Mouse (Mus musculus) ovary, adult 18-20 months (tissue): ENCODE results near the gene Fgf4.

Experiments
- DNase-seq: peaks from one replicate; pipeline ENCODE4 v3.0.0; 2022; ENCODE audit warnings: low spot score, mixed read lengths

Fgf4 gene

DNA sequence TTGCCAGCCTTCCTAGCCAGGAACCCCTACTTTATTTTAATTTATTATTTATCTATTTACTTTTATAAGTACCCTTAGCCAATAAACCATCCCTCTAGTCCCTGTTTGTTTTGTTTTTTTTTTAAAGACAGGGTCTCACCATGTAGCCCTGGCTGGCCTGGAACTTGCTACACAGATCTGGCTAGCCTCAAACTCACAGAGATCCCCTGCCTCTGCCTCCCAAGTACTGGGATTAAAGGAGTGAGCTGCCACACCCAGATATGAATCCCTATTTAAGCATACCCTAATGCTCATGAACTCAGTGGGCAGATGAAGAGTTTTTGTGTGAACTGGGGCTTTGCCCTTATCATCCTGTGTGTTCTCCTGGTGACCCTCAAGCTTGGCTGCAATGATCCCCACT is at the start of gene Fgf4:
Fgf4 (plus strand) TSS at position 301 of the 400 bp plus-strand sequence.
- no peak for DNase-seq

DNA sequence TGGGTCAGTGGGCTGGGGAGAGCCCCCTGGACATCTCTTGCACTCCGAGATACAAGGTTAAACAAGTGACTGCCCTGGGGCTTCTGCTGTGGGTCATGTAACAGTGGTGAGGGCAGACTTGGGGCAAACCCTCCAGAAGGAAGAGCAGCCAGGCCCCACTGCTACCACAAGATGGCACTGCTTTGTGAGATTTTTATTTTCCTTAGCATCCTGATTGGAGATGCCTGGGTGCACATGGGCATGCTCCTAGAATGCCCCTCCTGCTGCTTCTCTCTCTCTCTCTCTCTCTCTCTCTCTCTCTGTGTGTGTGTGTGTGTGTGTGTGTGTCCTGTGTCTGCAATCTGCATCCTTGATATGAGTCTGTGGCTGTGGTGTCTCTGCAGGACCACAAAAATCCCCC is 48.7 kb upstream of the Fgf4 start:
- no peak for DNase-seq

DNA sequence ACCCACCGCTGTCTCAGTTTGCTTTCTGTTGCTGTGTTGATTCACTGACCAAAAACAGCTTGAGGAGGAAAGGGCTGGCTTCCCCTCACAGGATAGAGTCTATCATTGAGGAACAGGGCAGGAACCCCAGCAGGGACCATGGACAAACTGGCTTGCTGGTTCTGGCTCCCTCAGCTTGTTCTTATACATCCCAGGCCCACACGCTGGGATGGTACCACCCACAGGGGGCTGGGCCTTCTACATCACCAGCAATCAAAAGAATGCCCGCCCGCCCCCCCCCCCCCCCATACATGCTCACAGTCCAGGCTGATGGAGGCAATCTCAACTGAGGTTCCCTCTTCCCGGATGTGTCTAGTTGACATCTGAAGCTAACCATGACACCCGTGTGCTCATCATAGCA is 40.1 kb upstream of the Fgf4 start:
- DNase-seq, result no peak

GRCm38 (mm10) chr7:144807976-144808577 is 39.1 kb upstream of the Fgf4 start:
- no peak for DNase-seq

GRCm38 (mm10) chr7:144811521-144811920 is 35.6 kb upstream of the Fgf4 start:
- DNase-seq, result no peak

- DNase-seq, result no peak
Measured at GRCm38 (mm10) chr7:144821901-144822300, 25.3 kb upstream of the Fgf4 start.

DNA sequence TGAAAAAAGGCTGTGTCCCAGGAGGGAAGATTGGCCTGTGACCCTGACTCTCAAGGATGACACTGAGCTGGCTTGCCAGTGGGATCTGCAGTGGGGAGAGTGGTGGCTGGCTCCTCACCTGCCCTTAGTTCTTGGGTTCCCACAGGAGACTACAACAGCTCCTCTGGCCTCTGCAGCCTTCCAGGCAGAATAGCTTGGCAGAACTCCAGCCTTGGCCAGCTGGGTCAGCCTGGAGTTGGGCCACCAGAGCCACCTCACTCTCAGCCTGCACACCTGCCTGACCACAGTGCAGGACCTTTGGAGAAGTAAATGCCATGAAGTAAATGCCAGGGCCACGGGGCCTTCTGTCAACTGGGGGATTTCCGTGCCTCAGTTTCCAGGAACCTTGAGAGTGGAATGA is 23.2 kb upstream of the Fgf4 start:
- DNase-seq, result no peak

DNA sequence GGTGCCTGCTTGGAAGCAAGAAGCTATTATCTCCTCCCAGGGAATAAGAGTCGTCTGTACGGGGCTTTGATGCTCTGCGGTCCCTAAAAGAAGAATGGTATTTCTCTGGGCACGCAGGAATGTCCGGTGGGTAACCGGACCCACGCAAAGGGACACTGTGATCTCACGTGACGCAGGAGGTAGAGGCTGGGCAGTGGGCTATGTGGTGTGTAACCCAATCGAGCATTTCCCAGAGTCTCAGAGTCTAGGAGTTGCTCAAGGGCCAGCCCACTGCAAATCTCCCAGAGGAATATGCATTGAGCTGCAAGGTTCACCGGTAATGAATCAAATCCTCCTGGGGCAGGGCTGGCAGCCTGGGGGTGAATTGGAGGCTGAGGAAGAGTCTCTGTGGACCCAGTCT is 18.8 kb upstream of the Fgf4 start:
- no peak for DNase-seq

GRCm38 (mm10) chr7:144837891-144838488 is 9.2 kb upstream of the Fgf4 start, which contains the start of gene Fgf3:
Fgf3 (plus strand) TSS chr7:144838083.
- DNase-seq, result no peak

DNA sequence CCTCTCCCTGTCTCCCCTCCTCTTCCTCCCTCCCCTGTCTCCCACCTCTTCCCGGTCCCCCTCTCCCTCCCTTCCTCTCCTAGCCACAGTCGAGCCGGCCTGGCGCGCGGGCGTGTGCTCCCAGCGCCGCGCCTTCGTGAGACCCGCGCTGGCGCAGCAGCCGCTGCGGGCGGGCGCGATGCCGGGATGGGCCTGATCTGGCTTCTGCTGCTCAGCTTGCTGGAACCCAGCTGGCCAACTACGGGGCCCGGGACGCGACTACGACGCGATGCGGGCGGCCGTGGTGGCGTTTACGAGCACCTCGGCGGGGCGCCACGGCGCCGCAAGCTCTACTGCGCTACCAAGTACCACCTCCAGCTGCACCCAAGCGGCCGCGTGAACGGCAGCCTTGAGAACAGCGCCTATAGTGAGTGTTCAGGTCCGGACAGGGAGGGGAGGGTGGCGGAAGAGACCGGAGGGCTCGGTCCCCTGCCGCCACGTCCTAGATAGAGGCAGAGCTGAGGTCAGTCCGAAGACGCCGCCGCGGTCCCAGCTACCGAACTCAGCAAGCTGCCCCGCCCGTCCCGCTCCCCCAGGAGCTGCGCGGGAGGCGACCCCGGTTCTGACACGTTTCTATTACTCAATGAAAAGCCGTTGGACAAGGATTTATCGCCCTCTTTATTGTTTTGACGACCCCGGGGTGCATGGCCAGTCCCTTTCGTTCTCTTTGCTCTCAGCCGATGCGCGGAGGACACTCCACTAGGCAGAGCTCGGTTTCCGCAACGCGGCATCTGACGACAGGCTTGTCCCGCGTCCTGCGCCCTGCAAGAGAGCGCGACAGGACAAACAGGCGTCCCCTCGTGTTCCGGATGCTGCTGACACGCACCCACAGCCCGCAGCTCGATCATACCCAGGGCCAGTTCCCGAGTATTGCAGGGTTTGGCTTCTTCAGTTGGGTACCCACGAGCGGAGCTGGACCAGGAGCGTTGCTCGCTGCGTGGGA is 8.4 kb upstream of the Fgf4 start:
- no peak for DNase-seq

DNA sequence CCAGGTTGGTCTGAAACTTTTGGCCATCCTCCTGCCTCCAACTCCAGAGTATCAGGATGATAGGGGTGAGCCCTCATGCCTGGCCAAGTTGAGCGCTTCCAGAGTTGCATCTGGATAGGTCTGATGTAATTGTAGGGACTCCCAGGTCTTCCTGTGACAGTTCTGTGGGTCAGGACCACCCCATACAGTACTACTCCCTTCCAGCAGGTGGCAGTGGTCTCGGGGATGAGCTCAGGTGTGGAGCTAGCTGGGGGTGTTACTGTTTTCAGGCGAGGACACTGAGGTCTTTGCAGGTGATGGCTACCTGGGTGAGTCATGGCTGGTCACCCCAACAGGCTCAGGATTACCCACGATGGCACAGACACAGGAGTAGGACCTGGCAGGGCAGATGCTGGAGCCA is 1.0 kb upstream of the Fgf4 start:
- DNase-seq, result no peak

GRCm38 (mm10) chr7:144851321-144851720 is 4.2 kb downstream of the Fgf4 start:
- DNase-seq, result no peak

DNA sequence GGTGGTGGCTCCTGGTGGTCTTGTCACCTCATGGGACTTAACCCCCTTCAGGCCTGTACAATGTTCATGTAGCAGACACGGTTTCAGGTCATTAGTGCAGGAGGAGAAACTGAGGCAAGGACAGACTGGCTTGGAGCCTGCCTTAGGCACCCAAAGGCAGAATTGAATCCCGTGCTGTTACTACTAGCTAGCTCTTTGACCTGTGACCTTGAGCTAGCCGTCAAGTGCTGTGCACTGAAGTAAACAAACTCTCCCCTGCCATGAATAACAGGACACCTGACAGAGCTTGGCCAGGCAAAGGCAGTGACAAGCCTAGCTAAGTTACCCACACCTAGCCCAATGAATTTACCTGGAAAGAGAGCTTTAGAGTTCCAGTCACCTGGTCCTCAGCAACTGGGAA is 7.8 kb downstream of the Fgf4 start:
- DNase-seq, result no peak

DNA sequence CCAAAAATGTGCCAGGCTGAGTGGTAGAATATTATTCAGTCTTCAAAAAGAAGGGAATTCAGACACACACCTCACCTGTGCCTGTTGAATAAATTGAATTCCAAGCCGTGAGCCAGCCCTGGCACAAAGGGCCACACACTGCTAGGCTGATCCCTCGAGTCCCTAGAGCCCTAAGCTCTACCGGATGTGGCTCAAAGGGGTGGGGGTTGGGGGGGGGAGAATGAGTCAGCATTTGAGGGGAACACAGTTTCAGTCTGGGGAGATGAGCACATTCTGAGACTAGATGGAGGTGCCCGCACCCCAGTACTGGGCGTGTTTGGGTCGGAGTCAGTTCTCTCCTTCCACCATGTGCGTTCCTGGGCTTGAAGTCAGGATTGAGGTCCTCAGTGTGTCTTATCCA is 10.0 kb downstream of the Fgf4 start:
- no peak for DNase-seq

DNA sequence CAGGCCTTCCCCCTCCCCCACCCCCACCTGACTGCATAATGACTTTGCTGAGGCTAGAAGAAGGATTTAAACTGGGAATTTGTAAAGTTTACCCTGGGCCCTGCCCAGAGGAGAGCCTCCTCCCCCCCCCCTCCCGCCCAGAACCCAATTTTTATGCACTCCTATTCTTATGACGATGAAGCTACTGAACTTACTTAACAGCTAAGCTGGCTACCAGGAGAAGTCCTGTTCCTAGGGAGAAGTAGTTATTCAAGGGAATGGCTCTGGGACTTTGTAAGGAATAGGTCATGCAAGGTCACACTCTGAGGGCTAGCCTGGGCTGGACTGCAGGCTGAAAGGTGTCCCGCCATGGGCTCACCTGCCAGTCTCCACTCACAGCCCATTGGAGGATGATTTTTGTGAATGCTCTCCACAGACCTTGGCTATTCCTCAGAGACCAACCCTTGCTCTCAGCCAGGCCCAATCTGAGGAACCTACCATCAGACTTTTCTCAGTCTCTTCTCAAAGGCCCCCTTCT is 10.7 kb downstream of the Fgf4 start:
- no peak for DNase-seq

- DNase-seq, result no peak
Measured at GRCm38 (mm10) chr7:144858702-144859101, 11.5 kb downstream of the Fgf4 start.

DNA sequence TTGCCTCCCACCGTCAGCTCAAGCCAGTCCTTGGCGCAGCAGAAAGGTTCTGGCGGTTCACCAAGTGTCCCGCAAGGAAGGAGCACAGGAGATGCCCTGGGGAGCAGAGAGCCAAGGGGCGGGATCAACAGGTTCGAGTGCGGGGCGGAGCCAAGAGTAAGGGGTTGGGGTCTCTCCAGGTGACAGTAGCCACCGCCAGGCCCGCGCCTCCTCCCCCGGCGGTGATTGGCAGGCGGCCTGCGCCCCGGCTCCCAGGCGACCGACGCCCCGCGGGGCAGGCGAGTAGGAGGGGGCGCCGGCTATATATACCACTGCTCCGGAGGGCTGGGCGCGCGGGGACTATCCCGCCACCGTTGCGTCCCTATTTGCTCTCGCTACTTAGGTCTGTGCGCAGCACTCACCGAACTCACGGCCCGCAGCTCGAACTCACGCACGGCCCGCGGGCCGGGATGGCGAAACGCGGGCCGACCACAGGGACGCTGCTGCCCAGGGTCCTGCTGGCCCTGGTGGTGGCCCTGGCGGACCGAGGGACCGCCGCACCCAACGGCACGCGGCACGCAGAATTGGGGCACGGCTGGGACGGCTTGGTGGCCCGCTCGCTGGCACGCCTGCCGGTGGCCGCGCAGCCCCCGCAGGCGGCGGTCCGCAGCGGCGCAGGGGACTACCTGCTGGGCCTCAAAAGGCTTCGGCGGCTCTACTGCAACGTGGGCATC is 14.0 kb downstream of the Fgf4 start:
- no peak for DNase-seq

GRCm38 (mm10) chr7:144861769-144862070 is 14.6 kb downstream of the Fgf4 start:
- no peak for DNase-seq

- DNase-seq, result no peak
Measured at GRCm38 (mm10) chr7:144862126-144862525, 15.0 kb downstream of the Fgf4 start.

GRCm38 (mm10) chr7:144862712-144863111 is 15.5 kb downstream of the Fgf4 start:
- no peak for DNase-seq

DNA sequence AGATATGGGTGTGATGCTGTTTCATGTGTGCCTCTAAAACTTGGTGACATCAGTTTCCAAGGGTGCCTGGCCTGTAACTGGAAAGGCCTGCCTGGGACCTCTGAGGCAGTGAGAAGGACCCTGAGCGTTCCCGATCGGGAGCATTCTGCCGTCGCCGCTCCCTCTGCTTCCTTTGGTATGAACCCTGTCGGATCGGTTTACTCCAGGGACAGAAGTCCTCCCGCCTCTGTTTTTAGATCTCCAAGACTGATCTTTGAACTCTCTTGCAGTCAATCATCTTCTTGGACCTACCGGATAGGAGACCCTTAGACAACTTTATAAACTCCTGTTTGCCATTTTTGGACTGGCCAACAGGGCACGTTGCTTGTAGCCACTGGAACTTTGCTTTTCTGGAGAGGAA is 16.0 kb downstream of the Fgf4 start:
- no peak for DNase-seq

GRCm38 (mm10) chr7:144864160-144864670 is 17.0 kb downstream of the Fgf4 start:
- no peak for DNase-seq
